Mouse (Mus musculus) embryo, embryonic 10 days (tissue): ENCODE measurements around the gene Slc25a22.
A peak's percentile ranks its signal among the peaks of the same experiment; 100 is the strongest.

Experiments used
- DNase-seq: peaks from one replicate; pipeline ENCODE4 v3.0.0-alpha.2; 2015; ENCODE audit warnings: low spot score

Gene Slc25a22

DNA sequence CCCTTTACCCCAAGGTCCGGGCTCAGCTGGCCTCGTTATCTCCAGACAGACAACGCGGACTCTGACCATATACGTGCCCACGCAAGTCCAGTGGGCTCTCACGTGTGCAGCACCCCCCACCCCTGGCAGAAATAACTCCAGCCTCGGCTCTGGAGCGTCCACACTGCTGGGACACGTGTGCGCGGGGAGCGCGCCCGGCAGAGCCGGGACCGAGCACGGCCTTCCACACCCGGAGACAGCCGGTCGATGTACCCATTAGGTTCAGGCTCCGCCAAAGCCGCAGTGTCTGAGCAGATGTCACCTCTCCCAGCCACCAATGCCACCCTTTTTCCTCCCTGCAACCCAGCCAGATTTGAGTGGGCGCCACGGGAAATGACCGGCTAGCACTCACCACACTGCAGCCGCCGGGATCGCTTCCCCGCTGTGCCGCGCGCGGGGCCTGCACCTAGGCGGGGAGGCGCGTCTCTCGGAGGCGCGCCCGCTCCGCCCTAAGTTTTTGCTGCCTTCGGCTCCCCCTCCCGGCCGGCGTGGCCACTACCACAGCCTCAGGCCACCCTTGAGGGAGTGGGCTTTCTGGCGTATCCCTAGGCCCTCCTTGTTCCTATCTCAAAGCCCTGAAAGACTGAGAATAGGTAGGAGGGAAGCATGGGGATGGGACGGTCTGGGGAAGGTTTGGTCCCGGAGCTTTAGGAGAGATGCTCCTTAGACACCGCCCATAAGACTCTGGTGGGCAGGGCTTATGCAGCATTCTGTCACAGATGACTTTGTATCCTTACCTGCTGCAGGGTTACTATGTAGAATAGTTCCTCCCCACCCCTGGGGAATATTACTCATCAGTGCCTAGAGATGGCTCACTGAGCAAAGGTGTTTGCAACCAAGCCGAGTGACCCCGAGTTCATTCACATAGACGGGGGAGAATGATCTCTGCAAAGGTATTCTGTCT is at the start of gene Slc25a22:
TSS of gene Slc25a22 (minus strand) at position 715 of the 943 bp plus-strand sequence.
- peak; percentile 92 for DNase-seq

DNA sequence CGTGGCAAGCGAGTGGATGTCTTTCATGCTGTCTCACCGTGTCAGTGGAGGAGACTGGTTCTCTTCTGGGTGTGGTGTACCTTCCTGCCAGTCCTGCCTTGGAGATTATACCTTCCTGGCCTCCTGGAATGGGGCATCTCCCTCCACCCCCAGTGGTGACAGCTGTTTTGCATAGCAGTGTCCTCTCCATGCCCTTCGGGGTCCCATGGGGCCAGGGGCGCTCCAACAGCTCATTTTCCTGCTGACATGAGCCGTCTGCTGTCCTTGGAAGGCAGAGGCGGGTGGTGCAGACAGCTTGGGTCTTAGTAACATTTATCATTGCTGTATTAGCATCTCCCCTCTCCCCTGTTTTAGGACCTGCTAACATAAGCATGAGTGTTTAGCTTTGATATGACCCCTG is 49.4 kb upstream of the Slc25a22 start:
- DNase-seq = no peak

DNA sequence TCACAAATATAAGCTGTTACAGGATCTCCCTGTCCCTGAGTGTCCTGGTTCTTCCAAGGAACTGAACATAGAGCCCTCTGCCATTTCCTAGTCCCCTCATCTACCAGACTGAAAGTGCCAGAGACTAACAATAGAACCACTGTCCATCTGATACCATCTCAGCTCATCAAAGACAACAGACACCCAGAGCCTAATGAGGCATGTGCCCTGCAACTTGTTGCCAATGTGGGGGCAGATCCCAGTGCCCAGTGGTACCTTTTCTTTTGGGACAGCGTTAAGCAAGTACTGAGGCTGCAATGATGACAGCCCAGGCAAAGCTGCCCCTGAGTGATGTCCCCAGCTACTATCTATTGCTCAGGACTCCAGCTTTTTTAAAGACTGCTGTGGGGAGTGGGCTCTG is 48.5 kb upstream of the Slc25a22 start:
- no peak for DNase-seq

DNA sequence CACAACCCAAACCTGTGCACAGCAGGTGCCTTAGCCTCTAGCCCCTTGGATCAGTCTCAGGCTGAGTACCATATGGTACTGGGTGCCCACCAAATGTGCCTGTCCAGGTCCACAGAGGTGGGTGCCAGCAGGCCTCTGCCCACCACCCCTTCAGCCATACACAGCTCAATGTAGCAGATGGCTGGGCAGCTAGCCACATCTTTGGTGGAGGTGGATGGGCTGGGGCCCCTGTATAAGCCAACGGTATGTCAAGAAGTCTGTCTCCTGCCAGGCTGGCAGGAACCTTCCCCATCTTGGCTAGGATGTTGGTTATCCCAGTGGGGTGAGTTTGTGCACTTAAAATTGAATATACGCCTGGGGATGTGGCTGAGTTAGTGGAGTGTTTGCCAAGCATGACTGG is 47.9 kb upstream of the Slc25a22 start:
- no peak for DNase-seq

DNA sequence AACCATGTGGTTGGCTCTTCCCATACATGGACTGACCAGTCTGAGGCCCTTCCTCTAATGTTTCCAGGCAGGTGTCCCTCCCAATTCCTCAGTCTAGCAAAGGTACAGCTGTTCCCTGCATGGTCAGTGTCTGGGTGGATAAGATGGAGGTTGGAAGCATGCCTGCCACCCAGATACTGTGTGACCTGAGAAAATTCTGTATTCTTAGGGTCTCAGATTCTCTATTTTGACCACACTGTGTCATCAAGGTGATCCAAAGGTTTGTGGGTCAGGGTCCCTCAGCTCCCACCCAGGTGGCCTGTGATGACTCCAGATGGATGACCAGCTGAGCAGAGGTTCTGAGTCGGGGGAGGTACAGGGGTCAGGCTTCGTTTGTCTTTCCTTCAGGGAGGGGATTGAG is 47.5 kb upstream of the Slc25a22 start:
- DNase-seq = no peak

DNA sequence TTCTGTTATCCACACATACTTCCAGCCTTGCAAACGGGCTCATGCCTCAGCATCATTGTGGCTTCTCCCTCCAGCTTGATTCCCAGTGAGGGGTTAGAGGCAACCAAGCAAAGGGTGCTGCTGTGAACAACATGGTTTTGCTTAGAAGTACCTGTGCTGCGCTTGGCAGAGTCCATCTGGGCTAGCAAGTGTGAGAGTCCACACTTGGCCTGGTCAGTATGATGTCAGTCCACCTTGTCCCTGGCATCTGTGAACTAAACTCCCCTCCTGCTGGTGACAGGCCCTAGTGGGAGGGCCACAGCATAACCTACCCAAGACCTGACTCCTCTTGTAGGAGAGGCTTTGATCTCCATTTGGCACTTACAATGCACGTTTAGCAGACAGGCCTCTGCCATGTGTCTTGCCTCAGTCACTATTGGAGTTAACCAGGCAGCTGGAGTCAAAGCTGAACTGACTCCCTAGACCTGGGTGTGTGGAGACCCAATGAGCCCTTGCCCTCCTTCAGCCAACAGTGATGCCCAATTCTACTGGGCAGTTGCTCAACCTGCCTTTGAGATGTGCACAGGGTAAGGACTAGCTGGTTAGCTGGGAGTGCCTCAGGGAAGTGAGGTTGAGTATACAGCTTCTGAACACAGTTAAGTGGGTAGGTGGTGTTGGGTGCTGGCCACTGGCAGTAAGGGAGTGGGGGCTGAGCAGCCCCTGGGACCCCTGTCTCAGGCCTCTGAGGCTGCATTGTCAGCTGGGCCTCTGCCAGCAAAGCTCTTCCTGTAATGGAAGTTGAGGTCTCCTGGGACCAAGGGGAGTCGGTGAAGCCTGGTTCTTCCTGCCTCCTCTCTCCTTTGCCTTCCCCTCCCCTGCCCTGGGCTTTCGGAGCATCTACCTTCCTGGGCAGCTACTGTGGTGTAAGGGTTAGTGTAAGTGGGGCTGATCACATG is 46.8 kb upstream of the Slc25a22 start:
- DNase-seq = no peak

DNA sequence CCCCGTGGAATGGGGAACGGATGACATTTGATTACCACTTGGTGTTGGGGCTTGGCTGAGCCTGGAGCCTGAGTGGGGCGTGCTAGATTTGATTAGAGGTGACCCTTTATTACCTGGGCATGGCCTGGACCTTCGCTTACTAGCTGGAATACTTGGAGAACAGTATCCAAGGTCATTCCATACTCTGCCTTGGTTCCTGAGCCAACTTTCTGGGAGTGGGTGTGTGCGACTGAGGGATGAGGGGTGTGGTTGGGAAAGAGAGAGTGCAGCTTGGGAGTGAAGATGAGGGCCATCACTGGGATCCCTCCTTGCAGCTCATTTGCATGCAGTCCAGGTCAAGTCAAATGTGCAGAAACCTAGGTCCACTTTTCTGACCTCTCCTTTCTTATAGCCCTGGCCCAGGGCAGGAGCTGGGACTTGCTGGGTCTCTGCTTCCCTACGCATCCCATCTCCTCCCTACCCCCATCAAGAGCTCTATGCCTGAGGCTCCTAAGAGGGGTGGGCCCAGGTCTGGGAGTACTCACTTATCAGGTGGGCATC is 45.5 kb upstream of the Slc25a22 start:
- DNase-seq = no peak

DNA sequence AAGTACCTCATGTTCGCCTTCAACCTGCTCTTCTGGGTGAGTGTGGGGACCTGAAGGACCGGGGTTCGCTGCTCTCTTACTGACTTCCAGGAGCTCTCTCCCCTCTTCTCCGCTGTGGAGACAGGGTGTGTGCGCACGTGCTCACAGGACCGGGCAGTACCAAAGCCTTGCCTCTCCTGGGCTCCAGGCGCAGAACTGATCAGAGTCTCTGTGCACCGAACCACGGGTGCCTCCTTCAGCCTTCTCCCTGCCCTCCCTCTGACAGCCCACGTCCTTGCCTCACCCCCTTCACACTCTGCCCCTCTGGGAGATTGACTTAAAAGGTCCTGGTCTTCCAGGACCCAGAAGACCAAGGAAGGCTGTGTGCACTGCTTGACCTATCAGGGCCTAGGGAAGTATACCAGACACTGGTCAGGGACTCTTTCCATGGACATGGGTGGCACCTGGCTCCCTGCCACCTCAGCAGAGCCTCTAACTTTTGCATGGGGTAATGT is 44.9 kb upstream of the Slc25a22 start:
- DNase-seq = no peak

DNA sequence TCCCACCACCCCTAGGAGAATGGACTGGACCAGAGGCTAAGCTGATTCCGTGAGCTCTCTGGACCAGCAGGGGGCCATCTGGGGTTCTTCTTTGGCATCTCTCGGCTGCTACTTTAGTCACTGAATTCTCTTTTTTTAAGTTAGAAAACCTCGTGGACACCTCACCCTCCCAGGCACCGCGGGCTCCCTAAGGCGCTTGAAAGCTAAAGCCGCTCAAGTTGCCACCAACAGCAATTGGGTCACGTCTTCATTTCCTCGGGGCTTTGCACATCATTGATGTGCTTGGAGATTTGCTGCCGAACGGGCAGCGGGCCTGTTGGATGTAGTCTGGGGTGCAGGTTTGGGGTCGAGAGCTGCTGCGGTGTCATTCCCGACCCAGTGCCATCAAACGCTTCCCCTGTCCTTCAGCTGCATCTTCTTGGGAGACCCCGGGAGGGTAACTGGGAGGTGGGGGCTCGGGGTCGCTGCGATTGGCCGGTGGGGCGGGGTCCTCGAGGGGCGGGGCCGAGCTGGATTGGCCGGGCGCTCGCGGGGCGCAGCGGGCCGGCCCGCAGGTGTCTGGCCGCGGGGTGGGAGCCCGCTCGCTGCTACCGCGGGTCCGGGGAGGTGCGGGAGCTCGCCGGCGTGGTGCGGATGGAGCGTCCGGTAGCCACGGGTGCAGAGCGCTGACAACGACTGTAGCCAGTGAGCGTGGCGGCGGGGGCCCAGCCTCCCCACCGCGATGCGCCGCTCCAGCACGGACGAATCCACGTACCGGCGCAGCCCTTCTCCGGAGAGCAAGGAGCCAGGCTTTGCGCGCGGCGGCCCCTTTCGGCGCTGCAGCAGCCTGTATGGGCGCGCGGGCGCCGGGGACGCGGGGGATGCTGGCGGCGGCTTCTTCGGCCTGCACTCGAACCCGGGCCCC is 44.1 kb upstream of the Slc25a22 start:
- peak; percentile 59 for DNase-seq

DNA sequence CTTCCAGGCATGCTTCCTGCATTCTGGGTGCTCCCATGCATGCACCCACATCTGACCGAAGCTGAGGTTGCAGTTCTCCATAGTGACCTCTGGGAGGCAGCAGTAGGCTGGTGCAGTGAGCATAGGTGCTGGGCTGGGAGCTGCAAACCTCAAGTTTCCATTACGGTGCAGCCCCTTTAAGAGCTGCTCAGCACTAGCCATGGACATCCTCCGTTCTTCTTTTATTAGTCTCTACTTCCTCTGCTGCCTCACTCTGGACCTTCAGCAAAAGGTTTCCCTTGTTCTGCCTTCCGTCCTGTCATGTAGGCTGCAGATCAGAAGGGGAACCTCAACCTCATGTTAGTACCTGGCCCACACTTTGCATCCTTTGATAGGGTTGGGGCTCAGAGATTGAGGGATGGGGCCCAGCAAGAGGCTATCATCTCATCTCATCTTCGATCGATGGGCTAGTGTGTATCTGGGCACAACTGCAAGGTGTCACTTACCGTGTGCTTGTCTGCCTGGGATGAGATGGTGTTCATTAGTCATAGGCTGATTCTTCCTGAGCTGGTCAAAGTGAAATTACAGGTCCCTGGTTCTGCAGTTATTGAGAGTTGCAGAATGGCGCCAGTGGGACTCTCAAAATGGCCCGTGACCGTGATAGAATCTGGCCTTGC is 43.3 kb upstream of the Slc25a22 start:
- DNase-seq = peak; percentile 88

DNA sequence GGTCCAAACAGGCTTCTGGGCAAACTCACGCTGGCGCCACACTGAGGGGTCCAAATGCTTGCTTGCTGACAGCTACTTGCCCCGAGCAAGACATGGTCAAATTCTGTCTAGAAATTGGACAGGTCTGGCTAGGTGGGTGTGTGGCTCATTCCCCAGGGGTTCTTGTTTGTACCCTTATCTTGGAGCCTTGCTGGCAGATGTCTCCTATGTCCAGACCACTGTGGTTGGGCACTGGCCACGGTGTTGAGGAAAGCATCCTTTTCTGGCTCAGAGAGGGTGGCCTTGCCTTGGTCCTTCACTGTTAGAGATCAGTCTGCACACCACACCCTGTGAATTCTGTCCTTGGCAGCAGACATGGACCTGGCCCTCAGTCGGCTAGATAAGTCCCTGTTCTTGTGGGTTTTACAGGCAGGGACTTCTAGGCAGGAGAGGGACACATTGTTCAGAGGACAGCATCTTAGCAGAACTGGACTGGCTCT is 40.6 kb upstream of the Slc25a22 start:
- DNase-seq = no peak

DNA sequence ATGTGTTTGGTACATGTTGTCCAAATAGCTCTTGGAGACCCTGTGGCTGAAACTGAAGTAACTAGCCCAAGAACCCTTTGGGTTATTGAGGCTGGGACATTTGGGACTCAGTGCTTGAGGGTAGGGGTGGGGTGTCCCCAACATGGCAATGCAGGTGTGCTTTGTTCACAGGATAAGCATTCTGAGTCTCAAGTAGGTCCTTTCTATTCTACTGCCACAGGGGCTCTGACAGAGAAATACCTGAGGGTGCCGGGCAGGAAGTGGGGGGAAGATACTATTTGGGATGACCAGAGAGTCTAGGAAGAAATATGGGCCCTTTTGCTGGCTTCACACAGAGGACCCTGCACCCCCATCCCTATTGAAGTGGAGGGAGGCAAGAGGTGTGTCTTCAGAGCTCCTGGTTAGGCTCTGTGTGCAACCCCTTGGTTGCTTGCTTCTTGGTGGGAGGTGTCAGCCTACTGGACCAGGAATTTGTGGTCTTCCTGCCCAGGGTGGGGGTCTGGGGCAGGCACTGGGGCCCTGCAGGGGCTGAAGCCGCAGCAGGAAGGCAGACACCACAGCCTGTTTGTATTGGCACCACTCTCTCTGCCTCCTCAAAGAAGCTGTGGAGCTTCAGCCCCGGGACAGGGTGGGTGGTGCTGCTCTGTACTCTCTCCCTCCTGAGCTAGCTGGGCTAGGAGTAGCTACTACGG is 40.0 kb upstream of the Slc25a22 start:
- DNase-seq = no peak

DNA sequence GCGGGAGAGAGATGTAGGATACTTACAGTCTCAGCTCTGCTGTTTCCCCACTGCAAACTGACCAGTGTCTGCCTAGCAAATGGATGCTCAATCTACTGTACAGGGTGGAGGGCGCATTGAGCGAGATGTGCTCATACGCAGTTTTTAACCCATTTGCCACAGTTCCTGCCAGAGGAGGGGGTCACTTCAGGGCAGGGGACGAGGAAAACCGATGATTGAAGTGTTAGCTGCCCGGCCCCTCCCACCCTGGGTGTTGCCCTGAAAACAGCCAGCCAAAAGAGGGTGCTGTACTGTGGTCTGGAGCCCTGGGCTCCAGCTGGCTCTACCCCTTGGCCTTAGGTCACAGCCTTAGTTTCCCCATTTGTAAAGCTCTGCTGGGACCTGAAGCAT is 39.3 kb upstream of the Slc25a22 start:
- no peak for DNase-seq

DNA sequence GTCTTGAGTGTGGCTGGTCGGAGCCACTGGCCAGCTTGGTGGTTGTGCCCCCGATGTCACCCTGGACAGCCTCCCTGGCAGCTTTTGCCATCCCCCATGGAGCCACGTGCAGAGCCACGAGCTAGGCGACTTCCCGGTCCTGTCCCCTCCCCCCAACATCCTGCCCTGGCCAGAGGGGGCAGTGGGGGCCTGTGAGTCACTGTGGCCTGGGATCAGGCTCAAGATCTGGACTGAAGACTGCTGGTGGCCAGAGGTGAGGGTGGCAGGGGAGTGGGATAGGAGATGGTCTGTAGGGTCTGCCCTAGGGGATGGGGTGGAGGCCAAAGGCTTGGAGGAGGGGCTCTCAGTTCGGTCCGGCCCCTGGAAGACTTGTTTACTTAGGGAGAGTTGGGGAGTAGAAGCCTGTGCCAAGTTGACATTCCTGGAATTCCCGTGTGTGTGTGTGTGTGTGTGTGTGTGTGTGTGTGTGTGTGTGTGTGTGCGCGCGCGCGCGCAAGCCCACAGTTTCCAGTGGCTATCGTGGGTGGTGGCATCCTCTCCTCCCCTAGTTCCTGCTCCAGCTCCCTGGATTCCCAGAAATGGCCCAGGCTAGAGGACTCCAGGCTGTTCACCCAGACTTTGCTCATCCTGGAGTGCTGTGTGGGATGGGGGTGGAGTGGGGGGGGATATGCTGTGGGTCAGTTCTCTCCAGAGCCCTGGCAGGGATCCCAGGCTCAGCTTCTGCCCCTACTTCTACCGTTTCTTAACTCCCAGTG is 38.7 kb upstream of the Slc25a22 start:
- DNase-seq = peak; percentile 70

DNA sequence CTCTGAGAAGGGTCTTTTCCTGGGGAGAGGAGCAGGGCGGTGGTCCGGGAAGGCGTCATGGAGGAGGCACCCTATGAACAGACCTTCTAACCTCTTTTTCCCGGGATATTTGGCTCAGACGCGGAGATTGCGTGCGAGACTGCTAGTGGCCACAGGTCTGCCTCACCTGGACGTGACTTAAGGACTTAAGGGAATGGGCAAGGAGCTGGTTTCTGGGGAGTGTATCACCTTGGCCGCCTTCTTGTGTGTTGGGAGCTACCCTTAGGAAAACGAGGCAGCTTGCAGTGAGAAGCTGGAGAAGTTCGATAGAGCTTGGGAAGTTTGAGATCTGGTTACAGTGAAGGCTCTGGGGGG is 38.1 kb upstream of the Slc25a22 start:
- no peak for DNase-seq

DNA sequence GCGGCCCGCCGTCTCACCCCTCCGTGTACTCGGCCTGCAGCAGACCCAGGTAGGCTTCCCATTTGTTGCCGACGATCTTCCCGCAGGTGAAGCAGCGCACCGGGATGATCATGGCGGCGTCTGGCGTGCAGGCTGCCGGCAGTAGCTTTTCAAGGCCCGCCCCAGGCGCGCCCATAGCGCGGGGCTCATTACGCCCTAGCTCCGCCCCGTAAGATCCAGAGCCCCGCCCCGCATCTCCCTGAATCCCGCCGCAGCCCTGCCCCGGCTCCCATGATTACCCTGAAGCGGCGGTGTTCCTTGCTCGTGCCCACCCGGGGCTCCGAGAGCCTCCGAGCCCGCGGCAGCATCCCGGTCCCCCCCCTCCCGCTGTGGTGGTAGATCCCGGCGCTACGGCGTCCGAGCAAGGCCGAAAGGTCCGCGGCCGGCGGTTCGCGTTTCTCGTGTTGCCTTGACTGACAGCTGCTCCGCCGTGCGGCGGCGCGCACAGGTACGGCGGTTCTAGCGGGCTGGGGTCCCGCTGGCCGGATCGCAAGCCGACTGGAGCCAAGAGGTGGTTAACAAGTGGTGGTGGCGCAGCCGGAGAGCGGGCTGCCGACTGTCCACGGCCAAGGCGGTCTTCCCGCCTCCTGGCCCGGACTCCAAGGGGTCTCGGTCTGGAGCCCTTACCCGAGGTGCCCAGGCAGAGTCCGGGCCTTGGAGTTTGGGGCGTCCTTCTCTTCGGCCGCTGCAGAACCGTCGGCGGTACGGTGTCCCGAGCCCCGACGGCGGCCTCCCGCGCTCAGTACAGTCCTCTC is 37.5 kb upstream of the Slc25a22 start, which contains the start of the genes Polr2l and Tspan4:
TSS of gene Polr2l (minus strand) at position 122 of the 794 bp plus-strand sequence.
TSS of gene Tspan4 (plus strand) at position 230 of the 794 bp plus-strand sequence.
- DNase-seq = peak; percentile 88

DNA sequence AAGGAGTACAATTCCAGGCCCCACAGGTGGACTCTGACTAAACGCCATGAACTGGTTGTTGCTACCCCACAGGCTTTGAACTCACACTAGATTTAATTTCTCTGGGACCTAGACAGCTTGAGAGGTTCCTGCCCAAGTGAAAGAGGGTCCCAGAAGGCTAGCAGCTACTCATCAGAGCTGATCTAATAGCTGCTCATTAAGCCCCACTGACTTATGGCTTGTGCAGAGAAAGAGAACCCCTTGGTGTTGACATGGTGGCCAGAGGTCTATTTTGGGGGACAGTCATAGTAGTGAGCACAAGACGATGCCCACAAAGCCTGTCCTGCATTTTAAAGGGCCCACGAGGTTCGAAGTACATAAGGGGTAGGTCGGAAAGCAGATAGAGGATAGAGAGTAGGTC is 36.5 kb upstream of the Slc25a22 start:
- no peak for DNase-seq

DNA sequence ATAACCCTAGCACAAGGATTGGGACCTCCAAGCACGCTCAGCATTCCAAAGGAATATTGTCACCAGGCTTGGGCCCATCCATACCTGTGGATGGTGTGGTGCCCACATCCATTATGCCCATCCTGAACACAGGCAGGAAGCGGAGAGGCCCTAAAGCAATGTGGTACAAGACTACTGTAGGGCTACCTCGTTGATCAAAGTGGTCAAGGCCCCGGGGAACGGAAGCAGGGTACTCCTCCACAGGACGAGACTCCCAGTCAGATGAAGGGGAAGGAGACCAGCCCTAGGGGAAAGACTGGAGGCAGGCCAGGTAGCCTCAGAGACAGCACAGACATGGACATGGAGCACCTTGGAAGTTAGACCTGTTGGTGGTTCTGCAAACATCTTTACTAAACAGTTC is 35.1 kb upstream of the Slc25a22 start:
- no peak for DNase-seq
